Mouse (Mus musculus): ENCODE data around the gene Serping1.

GRCm38 (mm10) chr2:84810886-84811577 is 35.8 kb upstream of the Serping1 start:
- TF ChIP-seq POLR2A (IDR thresholded peaks at IDR 0.05; ENCODE audit: low read depth, low read length) (no peak; the same call in 1 of the 2 replicates), CTCF (IDR thresholded peaks at IDR 0.05; ENCODE audit: extremely low read depth, insufficient read depth, insufficient read length, insufficient replicate concordance) (peak; percentile 69; the same call in 1 of the 2 replicates)
